Mouse (Mus musculus) CD4-positive helper T cell, adult 2 months (primary cell): ENCODE measurements around the gene Gp9.

Experiments used
- DNase-seq: peaks from one replicate; pipeline ENCODE4 v3.0.0-alpha.2; 2012; ENCODE audit warnings: low read depth, missing footprints, low spot score

The Gp9 gene

DNA sequence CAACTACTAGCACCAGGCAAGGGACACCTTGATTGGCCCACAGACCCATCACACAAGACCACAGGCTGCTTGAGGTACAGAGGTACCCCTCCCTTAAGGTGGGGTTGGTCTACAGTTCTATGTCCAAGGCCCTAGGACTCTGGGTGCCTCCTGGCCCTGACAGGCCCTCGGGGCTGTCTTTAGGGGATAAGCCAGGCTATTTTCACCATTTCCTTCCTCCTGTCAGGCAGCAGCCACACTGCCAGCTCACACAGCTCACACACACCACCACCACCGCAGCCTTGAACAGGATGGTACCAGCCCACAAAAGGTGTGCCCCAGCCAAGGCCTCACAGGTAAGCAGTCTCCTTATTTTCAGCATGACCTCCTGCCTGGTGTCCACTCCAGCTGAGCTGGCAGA is at the start of gene Gp9:
Gene Gp9 (plus strand): TSS at position 231 of the 400 bp plus-strand sequence.
- DNase-seq: no peak

DNA sequence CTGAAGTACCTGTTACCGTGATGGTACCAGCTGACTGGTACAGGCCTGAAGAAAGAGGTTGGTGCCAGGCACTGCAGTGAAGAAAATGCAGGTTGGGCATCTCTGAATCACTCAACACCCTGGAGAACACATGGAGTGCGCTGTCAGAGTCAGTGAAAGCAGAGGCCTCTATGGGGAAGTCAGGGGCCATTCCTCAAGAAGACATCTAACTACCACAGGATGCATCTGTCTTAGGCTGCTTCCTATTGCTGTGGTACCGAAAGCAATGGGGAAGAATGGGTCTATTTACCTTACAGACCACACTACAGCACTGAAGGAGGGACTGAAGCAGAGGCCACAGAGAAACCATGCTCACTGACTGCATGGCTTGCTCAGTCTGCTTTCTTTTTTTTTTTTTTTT is 49.8 kb upstream of the Gp9 start:
- DNase-seq: no peak

DNA sequence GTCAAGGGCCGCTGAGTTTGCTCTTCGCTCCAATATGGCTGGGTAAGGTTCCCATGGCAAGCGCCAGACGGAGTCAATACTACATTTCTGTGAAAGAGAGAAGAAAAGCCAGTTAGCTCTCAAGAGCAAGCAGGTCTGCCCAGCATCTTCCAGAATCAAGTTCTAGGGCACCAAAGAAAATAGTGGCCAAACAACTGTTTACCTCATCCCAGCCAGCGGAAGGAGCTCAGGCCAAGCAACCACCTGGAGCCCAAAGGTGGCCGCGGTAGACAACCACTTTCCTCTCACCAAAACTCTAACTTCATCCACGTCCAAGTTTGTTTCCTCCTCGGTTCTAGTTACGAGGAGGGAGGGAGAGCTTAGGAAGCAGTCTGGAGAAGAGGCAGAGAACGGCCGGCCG is 47.7 kb upstream of the Gp9 start:
- DNase-seq: no peak

DNA sequence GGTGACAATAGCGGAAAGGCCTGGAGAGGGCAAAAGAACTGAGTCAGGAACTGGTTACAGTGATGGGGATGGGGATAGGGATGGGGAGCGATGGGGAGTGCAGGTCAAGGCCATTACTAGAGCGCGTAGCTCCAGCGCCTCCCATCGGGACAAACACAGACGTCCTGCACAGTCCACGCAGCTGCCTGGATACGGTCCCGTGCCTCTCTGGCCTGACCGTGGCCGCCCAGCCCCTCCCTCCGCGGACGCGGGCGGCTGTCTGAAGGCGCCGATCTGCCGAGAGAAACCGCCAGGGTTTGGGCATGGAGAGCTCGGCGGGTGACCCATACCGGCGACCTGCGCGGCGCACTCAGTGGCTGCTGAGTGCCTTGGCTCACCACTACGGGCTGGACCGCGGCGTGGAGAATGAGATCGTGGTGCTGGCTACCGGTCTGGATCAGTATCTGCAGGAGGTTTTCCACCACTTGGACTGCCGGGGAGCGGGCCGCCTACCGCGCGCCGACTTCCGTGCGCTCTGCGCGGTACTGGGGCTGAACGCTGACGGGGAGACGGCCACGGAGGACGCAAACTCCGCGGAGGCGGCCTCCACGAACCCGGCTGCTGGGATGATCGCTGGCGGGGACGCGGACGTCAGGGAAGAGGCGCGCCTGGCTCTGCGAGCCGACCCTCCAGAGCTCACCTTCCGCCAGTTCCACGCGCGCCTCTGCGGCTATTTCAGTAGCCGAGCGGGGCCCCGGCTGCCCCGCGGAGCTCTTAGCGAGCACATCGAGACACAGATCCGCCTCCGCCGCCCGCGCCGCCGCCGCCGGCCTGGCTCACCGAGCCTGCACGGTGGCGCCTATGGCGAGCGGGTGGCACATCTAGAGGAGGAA is 47.0 kb upstream of the Gp9 start, which contains the start of gene Efcc1:
Gene Efcc1 (plus strand): TSS at position 279 of the 872 bp plus-strand sequence.
- no peak for DNase-seq

DNA sequence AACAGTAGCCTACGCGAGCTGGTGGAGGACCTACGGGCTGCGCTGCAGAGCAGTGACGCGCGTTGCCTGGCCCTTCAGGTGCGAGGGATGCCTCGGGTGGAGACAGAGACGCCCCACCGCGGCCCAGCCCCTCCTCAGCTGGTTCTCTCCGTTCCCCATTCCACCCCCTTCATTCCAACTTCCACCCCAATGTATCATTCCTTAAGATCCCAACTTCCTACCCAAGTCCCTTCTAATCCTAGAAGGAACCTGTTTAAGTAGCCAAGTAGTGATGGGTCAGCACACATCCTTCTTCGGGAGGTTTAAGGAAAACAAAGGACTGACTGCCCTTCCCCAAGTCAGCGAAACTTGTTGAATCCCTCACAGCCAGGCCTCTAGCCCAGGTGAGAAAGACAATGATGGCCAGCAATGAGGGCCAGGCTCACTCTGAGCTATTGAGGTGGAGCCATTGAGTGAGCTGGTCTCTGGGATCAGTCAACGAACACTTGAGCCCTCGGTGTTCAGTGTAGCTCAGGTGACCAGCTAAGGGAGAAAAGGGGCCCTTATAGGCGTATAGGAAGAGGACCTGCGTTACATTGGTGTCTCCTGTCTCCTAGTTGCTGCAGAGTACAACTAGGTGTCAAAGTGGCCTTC is 46.3 kb upstream of the Gp9 start:
- DNase-seq: no peak

DNA sequence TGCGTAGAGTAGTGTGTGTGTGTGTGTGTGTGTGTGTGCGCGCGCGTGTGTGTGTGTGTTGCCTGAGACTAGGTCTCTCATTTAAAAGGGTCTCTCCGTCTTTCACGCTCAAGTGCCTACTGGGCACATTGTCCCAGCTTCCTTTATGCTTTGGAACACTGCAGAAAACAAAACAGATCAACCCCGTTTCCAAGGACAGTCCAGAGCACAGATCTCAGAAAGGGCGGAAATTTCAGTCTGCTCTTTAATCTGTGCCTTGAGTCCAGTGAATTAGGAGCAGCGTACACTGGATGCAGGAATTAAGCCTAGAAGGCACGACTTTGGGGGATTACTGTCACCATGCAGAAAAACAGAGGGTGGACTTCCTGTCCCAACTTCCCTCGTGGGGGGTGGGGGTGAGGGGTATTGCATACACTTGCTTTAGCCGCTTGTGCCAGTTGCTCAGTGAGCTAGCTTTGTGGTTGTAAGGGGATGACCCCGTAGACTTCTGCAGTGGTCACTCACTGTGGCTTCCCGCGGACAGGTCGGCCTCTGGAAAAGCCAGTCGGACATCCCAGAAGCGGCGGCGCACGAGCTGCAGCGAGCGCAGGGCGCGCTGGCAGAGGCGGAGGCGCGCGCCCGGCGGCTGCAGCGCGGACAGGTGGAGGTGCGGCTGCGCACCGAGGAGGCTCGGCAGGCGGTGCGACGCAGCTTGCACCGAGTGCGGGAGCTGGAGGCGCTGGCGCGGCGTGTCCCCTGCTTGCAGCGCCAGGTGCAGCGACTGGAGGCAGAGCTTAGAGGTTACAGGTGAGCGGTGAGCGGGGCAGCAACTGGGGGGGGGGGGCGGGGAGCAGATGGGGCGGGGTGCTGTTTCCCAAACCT is 45.5 kb upstream of the Gp9 start:
- DNase-seq: no peak

DNA sequence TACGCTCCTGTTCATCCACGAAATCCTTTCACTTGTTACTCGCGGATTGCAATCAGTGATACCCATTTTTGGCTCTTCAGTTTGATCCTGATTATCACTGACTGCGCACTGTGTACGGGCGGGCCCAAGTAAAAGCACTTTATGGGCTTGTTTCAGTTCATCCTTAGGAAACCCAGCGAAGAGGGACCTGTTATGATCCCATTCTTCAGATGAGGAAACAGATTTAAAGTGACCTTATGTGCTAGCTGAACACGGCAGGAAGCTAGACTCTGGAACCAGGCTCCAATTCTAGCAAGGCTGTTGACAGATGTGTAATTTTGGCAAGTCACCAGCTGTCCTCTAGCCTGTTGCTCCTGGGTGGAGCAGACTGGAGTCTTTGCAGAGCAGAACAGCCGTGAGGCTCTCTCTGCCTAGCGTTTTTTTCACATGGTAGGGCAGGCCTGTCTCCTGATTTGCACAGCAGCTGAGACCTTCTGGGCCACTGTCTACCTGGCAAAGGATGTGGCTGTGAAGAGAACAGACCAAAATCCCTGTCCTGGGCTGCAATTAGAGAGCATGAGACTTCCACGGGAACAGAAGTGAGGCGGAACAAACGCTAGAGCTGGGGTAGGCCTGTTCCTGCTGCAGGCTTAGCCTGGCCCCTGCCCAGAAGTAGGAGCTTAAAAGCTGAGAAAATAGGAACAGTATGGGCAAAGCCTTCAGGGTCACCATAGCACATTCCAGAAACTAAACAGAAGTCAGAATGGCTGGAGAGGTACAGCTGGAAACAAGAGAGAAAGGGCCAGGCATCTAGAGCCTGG is 44.5 kb upstream of the Gp9 start:
- no peak for DNase-seq

DNA sequence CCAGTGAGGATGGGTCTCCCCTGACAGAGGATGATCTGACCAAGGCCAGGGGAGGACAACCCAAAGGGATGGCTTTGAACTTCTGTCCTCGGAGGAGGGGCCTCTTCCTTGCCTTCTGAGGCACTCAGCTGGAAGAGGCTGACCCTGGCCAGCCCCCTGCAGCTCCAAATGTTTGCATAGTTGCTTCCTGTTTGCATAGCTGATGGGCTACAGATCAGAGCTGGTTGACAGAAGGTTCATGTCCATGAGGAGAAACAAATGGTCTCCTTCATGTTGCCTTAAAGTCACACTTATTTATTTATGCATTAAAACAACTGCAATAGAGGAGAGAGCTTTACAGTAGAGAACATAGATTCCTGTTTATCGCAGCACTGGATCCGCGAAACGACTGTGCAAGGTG is 43.7 kb upstream of the Gp9 start:
- no peak for DNase-seq

DNA sequence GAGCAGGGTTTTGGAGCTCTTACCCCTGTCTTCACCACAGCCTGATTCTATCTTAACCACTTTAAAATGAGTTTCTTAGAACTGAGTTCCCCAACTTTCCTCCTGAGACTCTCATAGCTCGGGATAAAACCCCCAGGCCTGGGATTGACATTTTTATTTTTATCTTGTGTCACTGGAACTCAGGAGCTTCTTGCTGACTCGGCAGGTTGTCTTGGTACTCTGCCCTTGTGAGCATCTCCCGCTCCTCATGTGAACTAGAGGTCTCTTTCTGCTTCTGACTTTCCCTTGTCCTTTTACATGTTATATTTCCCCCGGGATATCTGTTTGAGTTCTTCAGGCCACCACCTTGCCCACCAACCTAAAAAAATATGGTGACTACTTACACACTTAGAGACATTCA is 40.9 kb upstream of the Gp9 start:
- no peak for DNase-seq

DNA sequence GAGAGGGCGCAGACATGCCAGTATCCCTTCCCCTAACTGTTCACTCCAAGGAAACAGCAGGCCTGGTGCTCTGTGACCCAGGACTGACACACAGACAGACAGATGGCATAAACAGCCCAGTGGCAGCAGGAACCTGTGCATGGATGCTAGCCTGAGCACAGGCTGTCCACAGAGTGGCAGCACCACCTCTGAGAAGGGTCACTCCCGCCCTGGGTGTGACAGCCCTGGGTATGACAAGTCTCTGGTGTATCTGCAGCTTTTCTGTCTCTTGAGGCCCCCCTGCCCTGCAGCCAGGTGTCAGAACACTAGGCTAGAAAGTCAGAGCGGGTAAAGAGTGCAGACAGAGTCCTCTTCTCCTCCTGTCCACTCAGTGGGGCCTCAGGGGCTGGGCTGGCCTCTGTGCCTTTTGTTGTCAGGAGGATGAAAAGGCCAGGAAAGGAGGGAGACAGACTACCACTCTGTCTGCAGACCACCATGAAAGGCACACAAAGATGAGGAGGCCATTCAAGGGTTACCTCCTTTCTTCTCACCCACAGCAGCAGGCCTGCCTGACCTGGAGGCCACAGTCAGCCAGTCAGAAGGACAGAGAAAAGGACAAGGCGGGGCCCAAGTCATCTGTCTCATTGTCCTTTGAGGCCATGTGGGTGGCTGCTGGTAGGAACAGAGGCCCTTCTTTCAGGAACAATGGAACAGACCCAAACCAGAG is 39.8 kb upstream of the Gp9 start:
- no peak for DNase-seq

DNA sequence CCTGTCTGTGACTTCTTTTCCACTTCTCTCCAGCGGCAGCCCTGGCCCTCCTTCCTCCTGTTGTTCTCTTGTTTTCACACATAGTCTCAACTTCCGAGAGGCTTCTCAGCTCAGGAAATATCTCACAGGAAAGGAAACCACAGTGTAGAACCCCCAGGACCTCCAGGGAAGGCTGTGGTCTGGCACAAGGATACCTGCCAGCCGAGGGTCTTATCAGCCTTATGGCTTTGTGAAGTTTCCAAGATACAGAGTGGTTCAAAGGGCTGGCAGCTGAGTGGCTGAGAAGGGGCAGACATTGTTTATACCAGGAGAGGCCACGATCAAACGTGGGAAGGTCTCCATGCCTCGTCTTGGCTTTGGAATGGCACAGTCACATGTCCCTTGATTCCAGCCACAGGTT is 38.0 kb upstream of the Gp9 start:
- no peak for DNase-seq

DNA sequence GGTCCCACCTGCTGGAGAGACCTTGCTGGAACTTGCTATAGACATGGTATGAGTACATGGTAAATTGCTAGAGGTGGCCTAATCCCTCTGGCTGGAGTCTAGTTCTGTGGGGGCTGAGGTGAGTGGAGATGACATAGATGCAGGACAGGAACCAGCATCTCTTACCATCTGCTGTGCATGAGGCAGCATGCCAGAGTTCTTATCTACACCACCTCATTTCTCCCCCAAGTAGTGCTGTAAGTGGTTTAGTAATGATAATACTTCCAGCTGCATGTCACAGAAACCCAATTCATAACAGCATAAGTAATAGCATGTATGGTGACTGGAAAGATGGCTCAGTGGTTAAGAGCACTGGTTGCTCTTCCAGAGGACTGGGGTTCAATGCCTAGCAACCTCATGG is 37.4 kb upstream of the Gp9 start:
- no peak for DNase-seq

DNA sequence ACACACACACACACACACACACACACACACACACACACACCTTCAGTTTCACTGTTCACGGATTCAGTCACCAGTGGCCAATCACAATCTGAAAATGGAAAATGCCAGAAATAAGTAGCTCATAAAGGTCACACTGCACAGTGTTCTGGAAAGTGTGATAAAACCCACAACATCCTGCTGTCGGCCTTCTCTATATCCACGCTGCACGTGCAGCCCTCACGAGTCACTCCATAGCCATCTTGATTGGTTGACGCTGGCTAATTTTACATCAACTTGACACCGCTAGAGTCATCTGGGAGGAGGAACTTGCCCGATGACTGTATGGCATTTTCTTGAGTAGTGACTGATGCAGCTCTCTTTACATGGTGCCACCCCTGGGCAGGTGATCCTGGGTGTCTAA is 35.9 kb upstream of the Gp9 start:
- peak; percentile 36 for DNase-seq

DNA sequence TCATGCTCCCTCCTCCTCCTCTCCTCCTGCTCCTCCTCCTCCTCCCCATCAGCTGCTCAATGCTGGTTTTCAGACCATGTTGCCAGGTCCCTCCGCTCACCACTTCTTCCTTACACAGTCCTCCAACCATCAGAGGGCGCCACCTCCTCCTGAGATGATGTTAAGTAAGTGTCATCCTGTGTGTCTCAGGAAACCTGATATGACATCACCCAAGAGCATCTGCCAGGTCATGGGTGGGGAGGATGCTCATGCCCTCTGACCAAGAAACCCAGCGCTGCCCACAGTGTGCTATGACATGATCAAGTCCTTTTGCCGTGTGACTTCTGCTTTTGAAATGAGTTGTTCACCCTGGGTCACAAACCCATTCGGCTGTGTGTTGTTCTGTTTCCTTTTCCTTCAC is 35.1 kb upstream of the Gp9 start:
- DNase-seq: peak; percentile 30

DNA sequence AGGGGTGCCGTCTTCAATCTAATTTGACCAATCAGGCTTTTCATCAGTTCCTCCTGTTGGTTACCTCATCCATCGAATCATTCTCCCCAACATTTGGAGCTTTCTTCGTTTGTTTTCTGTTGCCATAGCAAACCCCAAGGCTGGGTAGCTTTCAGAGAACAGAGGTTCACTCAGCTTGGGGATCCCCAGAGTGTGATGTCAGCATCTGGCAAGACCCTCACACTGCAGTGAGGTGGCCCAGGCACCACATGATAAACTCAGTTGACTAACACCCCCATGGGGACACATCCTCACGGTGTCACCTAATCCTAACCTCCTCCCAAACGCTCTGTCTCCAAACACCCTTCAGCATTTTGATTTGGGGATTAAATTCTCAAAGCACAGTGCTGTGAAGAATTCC is 34.6 kb upstream of the Gp9 start:
- DNase-seq: no peak

DNA sequence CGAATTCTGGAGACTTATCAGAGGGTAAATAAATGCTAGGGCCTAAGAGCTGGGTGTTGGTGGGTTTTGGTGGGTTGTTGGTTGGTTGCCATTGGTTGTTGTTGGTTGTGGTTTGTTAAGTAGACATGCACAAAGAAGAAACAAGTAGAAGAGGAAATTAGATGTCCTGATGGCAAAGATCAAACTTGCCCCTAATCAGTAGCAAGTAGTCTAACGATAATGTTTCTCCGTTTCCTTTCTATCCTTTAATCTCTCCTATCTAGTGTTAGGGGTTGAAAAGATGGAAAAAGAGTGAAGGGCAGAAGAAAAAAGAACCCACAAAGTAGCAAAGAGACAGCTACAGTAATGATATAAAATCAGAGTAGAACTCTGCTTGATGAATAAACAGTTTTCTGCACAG is 33.2 kb upstream of the Gp9 start:
- DNase-seq: no peak

DNA sequence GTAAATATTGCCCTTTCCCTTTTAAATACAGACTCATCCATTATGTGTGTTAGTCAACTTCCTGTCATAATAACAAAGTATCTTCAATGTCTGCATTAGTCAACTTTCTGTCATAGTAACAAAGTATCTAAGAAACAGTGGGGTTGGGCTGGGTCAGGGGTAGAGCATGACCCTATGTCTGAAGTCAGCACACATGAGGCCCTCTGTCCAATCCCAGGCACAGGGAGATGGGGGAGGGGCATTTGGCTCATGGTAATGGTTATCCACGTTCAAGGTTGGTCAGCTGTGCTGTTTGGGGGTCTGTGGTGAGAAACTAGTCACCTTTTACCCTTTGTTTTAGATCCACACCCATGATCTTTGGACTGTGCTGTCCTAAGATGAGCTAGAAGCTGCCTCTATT is 32.6 kb upstream of the Gp9 start:
- DNase-seq: no peak

DNA sequence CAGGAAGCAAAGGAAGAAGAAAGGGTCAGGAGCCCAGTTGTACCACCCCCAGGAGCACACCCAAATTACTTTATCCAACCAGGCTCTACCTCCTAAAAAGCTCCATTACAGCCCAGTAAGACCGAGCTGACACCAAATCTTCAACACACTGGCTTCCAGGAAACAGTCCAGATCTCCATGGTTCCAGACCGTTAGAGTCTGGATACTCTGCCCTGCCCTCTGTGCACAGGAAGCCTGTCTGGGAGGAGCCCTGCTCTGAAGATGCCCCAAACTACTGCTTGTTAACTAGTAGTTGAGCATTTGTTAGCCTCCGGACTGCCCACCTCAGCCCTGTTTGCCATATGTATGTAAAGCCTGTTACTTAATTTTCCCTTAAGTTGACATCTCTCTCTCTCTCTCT is 31.8 kb upstream of the Gp9 start:
- DNase-seq: no peak

DNA sequence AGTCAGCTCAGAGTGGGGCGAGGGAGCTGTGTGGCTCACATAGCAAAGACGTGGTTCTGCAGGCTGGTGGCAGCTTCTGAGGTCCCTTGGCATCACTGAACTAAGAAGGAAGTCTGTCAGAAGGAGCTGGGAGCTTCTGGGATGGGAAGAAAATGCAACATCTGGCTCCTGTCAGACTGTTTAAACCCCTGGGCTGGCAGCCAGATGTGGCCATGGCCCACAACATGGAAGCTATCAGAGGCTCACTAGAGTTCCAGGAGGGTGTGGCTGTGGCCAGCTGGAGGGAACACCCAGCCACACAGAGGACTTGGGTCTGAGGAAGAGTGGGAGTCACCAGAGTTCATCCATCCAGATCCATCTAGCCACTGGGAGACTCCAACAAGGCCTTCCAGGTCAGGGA is 31.0 kb upstream of the Gp9 start:
- DNase-seq: no peak

DNA sequence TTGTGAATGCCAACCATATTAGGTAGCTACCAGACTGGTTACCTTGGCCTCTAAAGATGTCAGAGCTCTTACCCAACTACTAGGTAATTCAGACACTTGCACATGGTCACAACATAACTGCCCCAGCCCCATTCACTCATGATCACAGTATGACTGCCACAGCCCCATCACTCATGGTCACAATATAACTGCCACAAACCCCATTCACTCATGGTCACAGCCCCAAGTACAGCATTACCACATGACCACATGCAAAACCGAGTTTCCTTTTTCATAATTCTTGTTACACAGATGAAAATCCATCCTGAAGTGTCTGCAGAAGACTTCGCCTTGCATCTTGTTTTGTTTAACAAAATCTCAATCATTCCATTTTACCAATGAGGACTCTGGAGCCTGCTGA is 29.8 kb upstream of the Gp9 start:
- no peak for DNase-seq

DNA sequence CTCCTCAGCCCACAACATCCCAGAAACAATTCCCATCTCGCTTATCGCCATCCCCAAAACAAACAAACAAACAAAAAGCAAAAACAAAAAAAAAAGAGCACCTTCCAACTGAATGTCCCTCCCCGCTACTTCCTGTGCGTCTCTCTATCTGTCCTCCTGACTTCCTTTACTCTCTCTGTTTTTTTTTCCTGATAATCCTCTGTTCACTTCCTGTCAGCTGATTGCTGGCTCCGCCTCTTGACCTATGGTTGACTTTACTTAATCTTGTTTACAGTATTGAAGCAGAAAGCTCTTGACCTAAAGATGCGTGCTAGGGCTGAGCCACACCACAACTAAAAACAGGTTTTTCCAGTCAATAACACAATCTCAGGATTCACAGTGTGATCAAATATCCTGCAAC is 29.3 kb upstream of the Gp9 start:
- DNase-seq: no peak
